Mouse (Mus musculus) cerebellum, adult 9-11 months (tissue): ENCODE measurements around the gene Fibin.

Experiments
- DNase-seq: peaks from one replicate; pipeline ENCODE4 v3.0.0; 2022

The Fibin gene

DNA sequence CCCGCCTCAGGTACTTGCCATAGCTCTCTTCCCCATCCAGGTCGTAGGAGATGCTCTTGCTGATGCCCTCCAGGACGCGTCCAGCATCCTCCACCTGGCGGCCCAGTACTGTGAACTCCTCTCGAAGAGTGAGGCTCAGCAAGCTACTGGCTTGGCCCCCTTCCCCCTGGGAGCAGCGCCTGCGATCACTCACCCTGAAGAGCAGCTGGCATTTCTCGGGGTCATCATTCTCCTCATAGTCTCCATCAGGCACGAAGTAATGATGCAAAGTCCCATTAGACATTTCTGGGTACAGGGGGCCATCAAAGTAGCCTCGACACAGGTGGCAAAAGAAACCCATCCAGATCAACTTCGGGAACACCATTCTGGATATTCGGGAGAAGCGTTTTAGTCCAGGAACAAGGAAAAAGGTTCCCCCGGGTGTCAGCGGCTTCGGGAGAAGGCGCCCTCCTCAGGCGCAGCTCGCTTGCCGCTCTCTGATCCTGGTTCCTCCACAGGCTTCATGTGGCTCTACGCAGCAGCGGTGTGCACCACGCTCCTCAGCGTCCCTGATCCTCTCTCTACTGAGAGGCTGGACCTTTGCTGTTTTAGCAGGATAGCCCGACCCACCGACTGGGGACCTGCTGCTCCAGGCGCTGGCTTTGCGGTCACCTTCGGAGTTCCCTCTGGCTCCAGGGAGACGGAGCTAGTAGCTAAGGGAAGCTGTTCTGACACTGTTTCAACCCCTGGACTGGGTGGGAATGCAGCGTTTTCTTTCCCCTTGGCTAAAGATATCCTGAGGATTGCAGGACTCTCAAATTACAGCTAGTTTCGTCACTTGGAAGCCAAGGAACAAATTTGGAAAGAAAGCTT, at the start of gene Fibin:
TSS of gene Fibin (minus strand) at position 752 of the 852 bp plus-strand sequence.
- DNase-seq: peak; percentile 4

DNA sequence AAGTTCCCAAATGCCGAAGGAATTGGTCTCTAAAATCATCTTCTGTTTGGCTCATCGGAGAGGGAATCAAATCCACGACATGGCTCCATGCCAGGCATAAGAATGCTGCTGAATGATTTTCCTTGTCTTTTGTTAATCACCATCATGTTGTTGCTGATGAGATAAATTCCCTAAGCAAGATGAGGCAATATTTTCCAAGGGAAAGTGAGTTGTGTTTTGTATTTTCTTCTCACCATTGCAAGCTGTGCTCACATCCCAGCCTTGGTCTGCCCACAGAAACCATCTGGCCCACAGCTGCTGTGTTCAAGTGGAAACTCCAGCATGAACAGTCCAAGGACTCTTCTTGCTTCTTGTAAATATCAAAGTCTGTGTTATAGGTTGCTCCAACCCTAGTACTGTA, 48.4 kb upstream of the Fibin start:
- no peak for DNase-seq

DNA sequence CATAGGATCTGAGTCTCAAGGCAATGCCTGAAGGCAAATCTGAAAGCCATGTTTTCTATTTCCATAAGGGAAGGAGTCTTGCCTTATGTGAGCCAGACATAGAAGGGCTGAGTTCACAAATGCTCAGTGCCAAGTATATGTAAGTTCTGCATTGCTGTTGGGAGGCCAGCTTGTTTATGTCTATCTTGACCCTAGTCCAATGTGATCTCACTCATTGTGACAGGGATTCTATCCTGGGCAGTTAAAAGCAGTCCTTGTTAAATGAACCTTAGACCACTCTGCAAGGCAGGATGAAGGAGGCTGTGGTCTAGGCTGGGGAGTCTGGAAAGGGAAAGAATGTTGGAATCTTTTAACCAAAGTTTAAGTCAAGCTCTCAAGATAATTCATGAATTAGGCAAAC, 45.8 kb upstream of the Fibin start:
- DNase-seq: no peak

DNA sequence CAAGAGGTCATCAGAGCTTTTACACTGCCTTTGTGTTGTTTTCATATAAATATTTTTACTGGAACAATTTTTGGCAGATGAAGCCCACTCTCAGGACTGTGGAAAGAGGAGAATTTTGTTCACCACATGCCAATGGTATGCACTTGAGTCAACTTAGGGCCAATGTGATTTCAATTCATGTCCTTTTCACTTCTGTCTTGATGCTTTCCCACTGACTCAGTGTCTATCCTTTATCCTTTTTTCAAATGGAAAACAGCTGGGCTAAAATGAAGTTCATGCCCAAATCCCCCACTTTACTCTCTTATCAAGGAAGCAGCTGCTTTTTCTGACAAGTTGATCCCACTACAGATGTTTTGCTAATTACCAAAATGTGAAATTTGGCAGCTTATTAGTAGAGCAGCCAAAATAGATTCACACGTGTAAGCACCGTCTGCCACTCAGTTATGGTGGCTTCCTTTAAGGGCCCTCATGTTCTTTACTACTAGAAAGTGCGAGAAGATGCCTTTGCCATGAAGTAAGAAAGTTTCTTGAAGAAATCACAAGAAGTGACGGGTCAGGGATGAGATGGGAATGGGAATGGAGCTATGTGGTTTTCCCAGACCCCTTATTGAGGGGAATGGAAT, 29.8 kb upstream of the Fibin start:
- no peak for DNase-seq

DNA sequence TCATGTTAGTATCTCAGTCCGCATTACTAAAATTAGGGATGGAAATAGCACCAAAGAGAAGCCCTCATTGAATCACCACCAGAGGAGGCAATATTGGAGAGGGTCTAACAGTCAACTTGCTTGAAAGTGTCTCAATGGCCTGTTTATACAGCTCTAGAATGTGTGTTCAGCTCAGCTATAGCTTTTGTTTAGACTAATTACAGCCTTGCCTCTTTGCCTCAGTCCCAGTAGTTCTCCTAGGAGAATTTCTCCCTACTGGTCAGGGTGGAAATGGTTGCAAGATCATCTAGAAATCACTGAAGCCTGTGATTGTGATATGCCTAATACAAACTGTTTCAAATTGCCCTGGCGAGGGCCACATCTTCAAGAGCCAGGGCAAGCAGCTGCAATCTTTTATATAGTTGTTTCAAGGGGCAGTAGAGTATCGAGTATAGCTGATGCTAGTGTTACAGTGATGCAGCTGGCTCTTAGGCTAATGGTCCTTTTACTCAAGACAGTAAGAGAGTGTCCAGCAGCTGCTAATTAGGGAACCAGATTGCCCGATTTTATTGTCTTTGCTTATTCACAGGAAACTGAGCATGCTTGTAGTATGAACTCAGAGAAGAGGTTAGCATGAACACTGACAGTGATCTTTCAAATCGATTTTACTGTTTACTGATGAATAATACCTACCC, 27.9 kb upstream of the Fibin start:
- no peak for DNase-seq

DNA sequence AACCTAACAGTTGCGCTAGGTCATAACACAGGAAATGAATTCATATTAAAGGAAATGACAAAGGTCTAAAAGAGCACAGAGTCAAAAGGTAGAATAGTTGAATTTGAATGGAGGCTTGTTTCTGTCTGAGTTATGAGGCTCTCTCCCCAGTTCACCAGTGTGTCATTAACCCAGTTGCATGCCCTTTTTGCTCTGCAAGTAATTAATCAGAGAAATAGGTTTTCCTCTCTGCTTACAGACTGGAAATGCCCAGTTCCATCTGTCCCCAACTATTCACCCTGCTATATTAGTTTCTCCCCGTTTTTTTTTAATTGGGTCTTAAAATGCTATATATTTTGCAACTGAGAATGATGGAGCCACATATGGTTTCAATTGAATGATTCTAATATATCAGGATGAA, 16.8 kb upstream of the Fibin start:
- no peak for DNase-seq

DNA sequence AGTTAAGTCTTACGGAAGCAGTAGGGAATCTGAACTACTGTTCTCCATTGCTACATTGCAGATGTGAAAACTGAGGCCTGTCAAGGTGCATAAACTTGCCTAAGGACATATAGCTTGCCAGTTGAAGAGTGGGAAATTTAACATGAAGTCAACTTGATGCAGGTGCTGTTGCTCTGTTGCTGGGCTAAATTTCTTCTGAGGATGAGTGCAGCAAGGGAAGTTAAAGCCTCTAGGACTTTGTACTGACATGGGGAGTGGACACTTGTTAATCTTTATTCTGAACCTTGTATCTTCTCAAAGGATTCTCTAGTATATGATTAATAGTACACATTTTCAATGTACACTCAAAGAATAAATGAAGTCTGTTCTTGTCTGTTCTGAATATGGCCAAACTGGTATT, 13.7 kb upstream of the Fibin start:
- DNase-seq: no peak

DNA sequence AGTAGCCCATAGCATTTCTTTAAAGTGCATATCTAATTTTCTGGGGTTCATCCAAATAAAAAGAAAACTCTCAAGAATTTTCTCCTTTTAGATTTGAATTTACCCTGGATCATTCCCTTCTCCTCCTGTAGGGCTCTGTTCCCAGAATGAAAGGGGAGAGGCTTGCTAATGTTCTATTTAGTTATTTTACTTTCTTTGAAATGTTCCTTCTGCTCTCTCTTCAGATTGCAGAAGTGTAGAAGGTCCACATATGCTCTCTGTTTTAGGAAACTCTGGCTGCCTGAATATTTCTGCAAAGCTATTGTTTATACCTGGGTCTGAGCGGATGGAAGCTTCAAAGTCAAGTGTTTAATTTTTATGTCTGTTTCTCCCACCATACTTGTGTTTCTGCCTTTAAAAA, 12.5 kb upstream of the Fibin start:
- DNase-seq: no peak

DNA sequence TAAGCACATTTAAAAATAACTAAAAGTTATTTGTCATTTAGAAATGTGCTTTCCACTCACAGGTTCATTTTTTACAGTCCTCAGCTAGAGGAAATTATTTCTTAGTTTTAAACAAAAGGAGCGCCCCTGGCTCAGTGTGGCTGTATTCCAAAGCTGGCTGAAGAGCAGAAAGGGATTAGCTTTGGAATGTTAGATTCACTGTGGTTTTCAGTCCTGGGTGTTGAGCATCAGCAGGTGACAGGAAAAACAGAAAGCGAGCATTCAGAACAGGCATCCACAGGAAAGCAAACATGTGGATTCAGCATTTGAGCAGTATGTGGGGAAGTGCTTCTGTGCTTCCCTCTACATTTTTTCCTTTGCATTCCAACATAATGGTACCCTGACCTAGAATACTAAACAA, 10.2 kb upstream of the Fibin start:
- DNase-seq: no peak

DNA sequence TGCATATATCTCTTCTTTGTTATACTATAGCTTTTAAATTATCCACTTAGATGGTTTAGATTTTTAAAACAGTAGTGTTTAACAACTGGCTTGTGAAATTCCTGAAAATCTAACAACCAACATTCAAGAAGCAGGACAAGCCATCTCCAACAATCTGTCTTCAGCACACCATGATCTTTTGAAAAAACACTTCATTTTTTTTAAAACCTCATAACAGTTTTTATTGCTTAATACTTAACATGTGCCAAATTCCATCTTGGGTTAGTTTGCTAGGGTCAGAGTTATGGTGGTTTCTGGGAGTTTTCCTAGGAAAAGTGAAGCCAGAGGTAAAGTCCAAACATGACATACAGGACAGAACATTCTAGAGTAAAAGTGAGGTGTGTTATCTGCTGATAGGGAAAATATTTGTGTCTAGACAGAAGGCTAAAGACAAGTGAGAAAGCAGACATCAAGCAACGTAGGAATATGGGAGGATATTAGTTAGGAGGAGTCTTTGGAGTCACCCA, 4.5 kb upstream of the Fibin start:
- DNase-seq: no peak

DNA sequence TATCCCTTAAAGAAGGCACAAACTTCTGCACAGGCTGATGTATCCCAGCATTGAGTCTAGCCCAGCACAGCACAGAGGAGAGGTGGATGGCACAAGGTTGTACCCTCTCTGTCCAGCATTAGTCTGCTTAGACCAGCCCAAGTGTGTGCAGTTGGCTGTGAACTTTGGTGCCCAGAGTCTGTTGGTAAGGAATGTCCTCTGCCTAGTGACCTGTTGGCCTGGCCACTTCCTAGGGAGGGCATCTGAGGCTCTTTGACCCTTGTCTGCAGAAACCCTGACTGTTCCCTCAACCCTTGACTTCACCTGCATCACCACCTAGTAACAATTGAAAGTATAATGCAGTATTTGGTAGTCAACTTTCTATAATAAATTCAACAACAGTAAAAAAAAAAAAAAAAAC, 2.4 kb upstream of the Fibin start:
- no peak for DNase-seq

DNA sequence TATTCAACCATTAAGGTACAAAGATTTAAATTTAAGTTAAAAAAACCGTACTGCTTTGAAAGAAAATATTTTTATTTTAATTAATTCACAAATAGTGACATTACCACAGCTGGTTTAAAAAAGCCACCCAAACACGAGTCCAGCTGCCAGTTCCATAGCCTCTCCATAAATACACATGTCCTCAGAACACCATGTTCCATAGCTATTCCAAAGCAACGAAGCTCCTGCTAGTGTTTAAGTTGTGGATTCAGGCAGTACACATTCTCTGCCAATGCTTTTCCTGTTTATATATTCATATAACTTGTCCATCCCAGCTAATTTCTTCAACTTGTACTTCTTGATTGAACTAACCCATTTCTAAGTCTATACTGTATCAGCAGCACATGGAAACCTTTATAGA, 872 bp upstream of the Fibin start:
- DNase-seq: no peak

DNA sequence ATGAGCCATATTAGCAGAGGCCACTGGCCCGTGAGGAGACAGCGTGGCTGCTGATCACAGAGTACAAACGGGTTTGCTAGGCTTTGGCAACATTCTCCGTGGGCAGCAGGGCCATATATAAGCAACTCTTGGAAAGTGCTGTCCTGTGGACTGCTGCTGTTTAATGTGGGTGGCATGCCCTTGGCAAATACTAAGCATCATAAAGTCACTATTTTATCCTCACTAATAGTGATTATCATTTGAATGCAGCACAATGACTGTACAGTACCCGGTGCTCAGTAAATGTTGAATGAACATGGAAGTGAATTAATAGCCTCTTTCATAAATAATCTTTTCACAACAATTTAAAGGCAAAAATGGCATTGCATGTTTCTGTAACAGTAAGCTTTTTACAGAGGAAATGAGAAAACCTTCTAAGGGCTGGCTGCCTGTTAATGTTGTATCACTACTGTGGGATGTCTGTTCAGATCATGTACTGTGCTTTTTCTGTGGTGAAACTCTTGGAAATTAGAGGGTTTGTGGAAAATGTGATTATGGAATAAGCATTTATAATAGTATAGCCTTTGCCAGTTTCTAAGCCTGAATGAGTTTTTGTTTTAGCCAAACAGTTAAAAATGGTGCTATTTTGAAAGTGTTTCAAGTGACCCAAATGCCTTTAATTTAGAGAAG, 9.5 kb downstream of the Fibin start:
- no peak for DNase-seq

DNA sequence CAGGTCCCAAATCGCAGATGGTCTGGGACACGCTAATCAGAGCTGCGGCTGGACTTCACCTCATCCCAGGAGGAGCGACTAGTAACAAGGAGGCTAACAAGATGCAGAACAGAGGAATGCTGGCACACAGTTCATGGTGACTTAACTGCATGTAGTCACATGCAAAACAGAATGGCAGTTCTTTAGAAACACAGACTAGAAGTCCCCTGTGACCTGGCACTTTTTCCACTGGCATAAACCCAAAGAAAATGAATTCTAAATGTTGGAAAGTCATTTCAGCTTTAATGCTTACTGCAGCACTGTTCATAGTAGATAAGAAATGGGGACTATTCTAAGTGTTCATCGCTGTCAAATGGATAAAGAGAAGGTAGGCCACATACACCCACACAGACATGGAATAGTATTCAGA, 11.1 kb downstream of the Fibin start:
- no peak for DNase-seq

DNA sequence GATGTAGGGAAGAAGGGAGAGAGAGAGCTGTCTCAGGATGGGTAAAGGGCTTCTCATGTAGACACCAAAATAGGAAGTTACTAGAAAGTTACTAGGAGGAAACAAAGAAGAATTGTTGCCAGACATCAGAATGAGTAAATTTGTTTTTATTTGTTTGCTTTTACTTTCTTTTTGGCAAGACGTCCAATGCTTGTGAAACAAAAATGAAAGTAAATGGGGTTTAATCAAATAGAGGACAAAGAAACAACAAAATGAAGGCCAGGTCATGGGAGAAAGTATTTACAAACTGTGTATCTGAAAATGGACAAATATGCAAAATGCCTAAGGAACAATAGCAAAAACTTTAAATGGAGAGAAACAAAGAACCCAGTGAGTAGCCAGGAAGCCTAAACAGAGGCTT, 11.6 kb downstream of the Fibin start:
- DNase-seq: no peak

DNA sequence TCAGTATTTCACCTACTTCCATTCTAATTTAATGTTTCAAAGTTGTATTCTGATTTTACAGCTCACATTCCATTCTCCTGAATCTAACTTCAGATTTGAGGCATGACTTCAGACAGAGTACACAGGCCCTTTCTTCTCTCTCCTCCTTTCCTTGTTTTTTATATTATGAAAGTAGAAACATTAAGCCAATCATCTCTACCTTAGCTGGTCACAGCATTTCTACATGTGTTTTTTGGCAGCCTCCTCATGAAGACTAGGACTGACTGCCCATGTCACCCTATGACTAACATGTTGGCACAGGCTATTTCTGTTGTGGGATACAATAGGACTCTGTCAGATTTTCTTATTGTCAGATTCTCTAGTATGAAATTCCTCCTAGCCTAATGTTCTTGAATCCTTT, 34.0 kb downstream of the Fibin start:
- DNase-seq: no peak

DNA sequence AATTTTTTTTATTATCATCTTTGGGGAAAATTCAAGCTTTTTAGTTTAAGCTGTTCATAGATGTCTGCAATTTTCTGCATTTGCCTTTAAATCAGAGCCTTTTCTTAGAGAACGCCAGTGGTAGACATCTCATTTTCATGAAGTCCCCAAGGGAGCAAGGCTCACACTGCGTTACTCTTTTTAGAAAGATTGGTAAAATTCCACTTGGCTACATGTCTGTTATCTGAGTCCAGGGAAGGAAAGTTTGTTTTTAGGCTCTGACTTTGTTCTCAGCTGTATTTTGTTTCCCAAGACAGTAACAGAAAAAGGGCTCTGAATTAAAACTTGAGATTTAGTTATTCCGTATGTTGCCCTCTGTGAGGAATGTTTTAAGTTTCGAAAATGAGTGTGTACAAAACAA, 43.0 kb downstream of the Fibin start:
- DNase-seq: no peak

DNA sequence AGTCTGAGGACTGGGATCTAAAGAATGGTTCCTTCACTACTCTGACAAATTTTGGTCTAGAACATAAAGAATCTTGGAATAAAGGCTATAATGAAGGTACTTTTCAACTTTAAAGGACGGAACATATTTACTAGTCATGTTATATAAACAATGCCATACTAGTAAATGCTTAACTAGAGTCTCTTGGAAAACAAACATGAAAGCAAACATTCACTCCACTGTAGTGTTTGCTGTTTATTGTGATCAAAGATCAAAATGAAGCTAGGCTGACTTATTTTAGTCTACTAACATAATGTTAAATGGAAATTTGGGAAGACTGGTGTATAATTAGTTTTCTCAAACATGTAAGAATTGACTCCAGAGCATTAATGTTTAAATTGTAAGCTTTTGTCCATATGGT, 43.7 kb downstream of the Fibin start:
- DNase-seq: no peak

DNA sequence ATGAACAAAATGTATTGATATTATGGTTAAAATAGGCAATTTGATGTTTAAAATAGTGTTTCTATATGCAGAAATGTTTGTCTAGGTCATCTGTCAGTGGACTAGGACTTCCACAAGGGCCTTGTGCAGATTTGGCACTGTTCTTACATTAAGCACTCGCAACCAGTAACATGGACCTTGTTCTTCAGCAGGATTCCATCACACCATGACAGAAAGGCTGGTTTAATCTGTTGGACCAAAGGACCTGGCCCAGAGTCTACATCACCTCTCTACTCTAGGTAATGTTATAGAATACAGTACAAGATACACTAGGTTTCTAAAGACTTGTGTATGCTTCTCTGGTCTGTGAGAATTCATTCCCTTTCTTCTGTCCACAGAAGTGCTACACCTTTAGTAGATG, 44.3 kb downstream of the Fibin start:
- no peak for DNase-seq

DNA sequence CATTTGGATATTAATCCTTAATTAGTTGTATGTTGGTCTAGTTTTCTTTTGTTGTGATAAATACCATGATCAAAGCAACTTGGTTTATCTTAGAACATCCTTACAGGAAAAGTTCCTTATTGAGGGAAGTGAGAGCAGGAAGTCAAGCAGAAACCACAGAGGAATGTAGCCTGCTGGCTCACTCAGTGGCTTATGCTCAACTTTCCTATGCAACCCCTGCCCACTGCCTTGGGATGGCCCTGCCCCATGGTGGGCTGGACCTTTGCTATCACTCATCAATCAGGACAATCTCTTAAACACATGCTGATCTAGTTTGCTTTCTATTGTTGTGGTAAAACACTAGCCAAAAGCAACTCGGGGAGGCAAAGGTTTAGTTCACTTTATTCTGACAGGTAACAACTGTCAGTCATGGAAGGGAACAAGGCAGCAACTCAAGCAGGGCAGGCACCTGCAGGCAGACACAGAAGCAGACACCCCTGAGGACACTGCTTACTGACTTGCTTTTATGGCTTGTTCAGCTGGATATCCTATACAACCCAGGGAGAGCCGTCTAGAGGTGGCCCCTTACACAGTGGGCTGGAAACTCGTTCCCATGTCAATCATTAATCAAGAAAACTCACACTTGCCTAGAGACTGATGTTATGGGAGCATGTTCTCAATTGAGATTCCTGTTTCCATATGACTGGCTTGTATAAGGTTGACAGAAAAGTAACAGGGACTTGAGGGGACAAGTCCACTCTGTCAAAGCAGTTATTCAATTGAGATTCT, 46.7 kb downstream of the Fibin start:
- no peak for DNase-seq

DNA sequence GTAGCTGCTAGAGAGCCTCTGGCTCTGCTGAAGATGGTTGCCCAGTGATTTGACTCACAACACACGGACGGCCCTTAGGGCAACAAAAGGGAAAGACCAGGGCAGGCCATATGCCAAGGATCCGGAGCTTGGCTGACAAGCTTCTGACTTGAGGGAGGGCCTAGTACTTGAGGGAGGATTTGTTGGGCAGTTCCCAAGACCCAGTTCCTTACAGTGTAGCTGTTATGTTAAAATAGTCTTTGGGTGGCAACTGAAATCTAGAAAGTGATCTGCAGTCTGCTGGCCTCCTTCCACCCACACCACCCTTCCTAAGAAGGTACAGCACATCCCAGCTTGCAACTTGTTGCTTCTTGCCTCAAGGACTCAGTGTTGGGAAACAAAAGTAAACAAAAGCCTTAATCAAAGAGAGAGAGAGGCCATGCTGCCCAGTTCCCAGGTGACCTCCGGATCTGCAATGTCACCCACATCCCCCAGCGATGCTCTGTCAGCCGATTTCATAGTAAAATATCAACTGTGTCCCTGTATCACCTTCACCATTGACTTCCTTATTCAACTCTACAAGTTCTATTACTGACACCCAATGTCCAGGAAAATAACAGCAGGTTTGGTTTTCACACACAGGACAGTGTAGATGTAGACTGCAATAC, 48.4 kb downstream of the Fibin start, which contains the start of gene Bbox1:
TSS of gene Bbox1 (minus strand) at position 52 of the 647 bp plus-strand sequence.
- DNase-seq: peak; percentile 13

DNA sequence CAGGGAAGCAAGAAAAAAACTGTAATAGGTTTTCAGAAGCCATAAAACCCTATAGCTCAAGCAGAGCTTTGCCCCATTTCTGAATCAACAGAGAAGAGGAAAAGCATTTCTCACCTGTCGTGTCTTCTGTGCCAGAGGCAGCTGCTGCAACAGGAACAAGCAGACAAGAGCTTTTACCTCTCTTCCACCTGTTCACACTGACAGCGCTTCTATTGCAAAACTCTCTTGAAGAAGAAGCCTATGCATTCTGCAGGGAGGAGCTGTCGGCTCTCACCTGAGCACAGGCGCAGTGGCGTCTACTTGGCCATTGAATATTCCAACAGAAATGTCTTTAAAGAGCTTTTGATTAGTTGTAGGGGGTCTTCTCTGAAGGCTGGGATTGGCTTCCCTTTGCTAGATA, 48.9 kb downstream of the Fibin start:
- DNase-seq: no peak
